Mouse (Mus musculus) spleen, adult 18-20 months (tissue): ENCODE measurements around the gene Hmgb2.

ENCODE experiments used
- DNase-seq, 2 experiments: peaks; one replicate each; pipeline ENCODE4 v3.0.0; 2022; ENCODE audit warnings: mixed read lengths in 2 of 2

Gene Hmgb2

GRCm38 (mm10) chr8:57562741-57563140 lies 51.0 kb downstream of the Hmgb2 start:
- DNase-seq, result no peak

GRCm38 (mm10) chr8:57563726-57564125 lies 52.0 kb downstream of the Hmgb2 start:
- DNase-seq, result no peak

GRCm38 (mm10) chr8:57565039-57565438 lies 53.3 kb downstream of the Hmgb2 start:
- no peak for DNase-seq
